Mouse (Mus musculus) lung, embryonic 14.5 days (tissue): ENCODE data around the gene Slc25a26. TPM values are rescaled to one million over a fixed set of nuclear protein-coding genes. Genes with fewer than 3 reads are reported as not detected.
A peak's percentile ranks its signal among the peaks of the same experiment; 100 is the strongest.
"Not testable (repeated sequence)": the region's sequence is repeated elsewhere in the genome, so short reads cannot be mapped to it uniquely, and the experiment has no call there.

ENCODE experiments used
- ATAC-seq: fragments of 200-750 bp; cut with Nextera tagmentation; 2 replicates; pipeline ENCODE4 v1.8.0; 2017; ENCODE audit warnings: mild to moderate bottlenecking, moderate TSS enrichment, moderate library complexity; ENCODE audit not compliant: insufficient read depth
- DNase-seq: peaks from one replicate; pipeline ENCODE4 v3.0.0-alpha.2; 2015
- H3K27ac ChIP-seq: fragments of 300-500 bp; sonication (generic); 2 replicates; pipeline ENCODE4 v1.5.1; 2014; ENCODE audit warnings: low read depth, mild to moderate bottlenecking, moderate library complexity
- H3K27me3 ChIP-seq: fragments of 300-500 bp; sonication (generic); 2 replicates; pipeline ENCODE4 v1.6.1; 2014; ENCODE audit warnings: low read length, control low read depth; ENCODE audit not compliant: insufficient read depth
- H3K36me3 ChIP-seq: fragments of 300-500 bp; sonication (generic); 2 replicates; pipeline ENCODE4 v1.6.1; 2014; ENCODE audit warnings: control low read depth; ENCODE audit not compliant: insufficient read depth
- H3K4me1 ChIP-seq: fragments of 300-500 bp; sonication (generic); 2 replicates; pipeline ENCODE4 v1.6.1; 2014; ENCODE audit warnings: antibody characterized with exemption, control low read depth; ENCODE audit not compliant: insufficient read depth
- H3K4me2 ChIP-seq: fragments of 300-500 bp; sonication (generic); 2 replicates; pipeline ENCODE4 v1.6.1; 2014; ENCODE audit warnings: mild to moderate bottlenecking
- H3K4me3 ChIP-seq: fragments of 300-500 bp; sonication (generic); 2 replicates; pipeline ENCODE4 v1.5.1; 2014; ENCODE audit warnings: low read depth, low read length
- H3K9ac ChIP-seq: fragments of 300-500 bp; sonication (generic); 2 replicates; pipeline ENCODE4 v1.6.1; 2014
- H3K9me3 ChIP-seq: fragments of 300-500 bp; sonication (generic); 2 replicates; pipeline ENCODE4 v1.6.1; 2016; ENCODE audit warnings: low read depth, low read length, control low read depth
- CTCF ChIP-seq: IDR thresholded peaks from 2 replicates; pipeline ENCODE4 v1.5.1; 2016; ENCODE audit warnings: antibody characterized with exemption, low read depth
- WGBS: fragments of 180-500 bp; shearing (Covaris S2); extraction: QIAGEN DNeasy Blood & Tissue Kit; methylation state at CpG from one replicate; pipeline ENCODE4 v1.1.7; 2014; 5-methylcytosine and 5-hydroxymethylcytosine counted together
- polyA plus RNA-seq: library from polyadenylated mRNA; unstranded; fragments of >200 nt; fragmentation: Nextera tagmentation; extraction: Ambion mirVana; gene quantifications from 2 replicates; pipeline ENCODE4 v1.2.1, GENCODE M21; 2014

Slc25a26 gene
- polyA plus RNA-seq, 1 experiment from 2014 or later, result 7.1 TPM

DNA sequence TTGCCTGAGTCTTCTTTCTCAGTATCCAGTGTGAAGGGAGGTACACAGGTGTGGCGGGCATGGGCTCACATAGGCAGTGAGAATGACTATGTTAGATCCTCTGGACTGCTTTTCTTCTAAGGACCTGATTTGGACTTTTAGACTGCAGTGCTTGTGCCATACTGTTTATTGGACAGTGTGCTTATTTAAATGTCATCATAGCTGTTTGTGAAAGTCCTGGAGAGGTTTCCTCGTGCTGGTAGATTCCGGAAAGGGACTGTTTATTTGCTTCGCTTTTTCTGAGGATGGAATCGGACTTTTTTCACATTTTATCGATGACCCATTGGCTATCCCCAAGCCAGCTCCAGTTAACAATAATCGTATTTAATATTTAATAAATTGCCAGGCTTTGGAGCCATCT, 50.7 kb downstream of the Slc25a26 start:
- Histone ChIP-seq H3K27ac (no peak overlapping the region), H3K9ac (no peak overlapping the region), H3K4me1 (no peaks in the 10 kb centered on the region), H3K4me3 (no peak overlapping the region), H3K9me3 (no peaks in the 10 kb centered on the region), H3K36me3 (no peaks in the 10 kb centered on the region), H3K4me2 (no peak overlapping the region), H3K27me3 (no peaks in the 10 kb centered on the region)
- 76% methylated on average over 7 of the region's 7 CpGs for WGBS
- no peak for ATAC-seq
- no peak for DNase-seq
- no peak for TF ChIP-seq CTCF

DNA sequence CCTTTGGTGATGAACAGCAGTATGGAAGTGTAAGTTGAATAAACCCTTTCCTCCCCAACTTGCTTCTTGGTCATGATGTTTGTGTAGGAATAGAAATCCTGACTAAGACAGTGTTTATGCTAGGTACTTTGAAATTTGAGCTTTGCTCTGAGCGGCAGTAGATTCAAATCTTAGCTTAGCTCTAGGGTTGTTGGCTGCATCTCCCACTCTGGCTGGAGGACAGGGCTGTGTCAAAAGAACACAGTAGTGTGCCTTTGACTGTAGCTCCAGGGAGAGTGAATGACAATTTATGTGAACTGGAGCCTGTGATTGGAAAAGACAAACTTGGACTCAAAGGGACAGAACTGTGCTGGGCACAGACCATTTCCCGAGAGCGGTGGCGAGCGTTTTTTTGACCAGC, 53.0 kb downstream of the Slc25a26 start:
- Histone ChIP-seq H3K9ac (no peak overlapping the region), H3K27ac (no peak overlapping the region), H3K4me1 (no peaks in the 10 kb centered on the region), H3K4me3 (no peak overlapping the region), H3K36me3 (no peaks in the 10 kb centered on the region), H3K27me3 (no peaks in the 10 kb centered on the region), H3K4me2 (no peak overlapping the region), H3K9me3 (no peaks in the 10 kb centered on the region)
- 87% methylated on average over 5 of the region's 5 CpGs for WGBS
- TF ChIP-seq CTCF, result no peak
- ATAC-seq (no peak), DNase-seq (no peak)

DNA sequence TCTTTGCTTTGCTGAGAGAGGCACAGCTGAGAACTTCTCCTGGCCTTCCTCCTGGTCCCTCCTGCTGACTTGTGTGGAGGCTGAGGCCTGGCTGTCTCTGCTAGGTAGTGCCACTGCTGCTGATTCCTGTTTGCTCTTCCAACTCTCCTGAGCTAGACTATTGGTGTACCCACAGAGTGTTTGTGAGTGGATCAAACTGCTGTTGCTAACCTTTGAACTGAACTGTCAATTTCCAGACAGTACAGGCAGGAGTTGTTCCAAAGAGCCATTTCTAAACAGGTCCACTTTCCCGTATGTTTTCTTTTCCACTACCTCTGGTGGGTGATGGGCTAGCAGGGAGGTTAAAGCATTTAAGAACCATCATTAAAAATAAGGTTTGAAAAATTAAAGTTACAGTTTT, 58.5 kb downstream of the Slc25a26 start:
- WGBS, result 54% methylated on average over 1 of the region's 1 CpGs
- not testable (repeated sequence) for H3K9me3 ChIP-seq, H3K9ac ChIP-seq, H3K4me1 ChIP-seq, DNase-seq, ATAC-seq, H3K36me3 ChIP-seq, H3K4me2 ChIP-seq, H3K27ac ChIP-seq, H3K27me3 ChIP-seq, H3K4me3 ChIP-seq

DNA sequence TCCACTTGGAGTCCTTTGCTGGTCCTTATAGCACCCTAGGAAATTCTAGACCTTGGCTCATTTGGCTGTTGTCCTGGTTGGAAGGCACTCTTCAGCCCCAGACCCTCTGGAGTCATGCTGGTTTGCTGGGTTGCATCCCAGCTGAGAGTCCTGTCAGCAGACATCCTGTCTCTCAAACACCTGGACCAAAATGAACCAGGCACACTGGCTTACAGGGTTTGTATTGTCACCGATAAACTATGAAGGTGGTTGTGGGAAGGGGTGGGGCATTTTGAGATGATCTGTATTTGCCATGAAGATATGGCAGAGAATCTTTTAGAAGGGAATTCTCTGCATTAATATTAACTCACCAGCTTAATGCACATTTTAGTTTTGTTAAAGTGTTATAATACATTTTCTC, 60.8 kb downstream of the Slc25a26 start:
- Histone ChIP-seq H3K4me1 (no peaks in the 10 kb centered on the region), H3K27ac (no peak overlapping the region), H3K9me3 (no peaks in the 10 kb centered on the region), H3K9ac (no peak overlapping the region), H3K27me3 (no peaks in the 10 kb centered on the region), H3K4me3 (no peak overlapping the region), H3K4me2 (no peak overlapping the region), H3K36me3 (no peaks in the 10 kb centered on the region)
- ATAC-seq (no peak), DNase-seq (no peak)
- no peak for TF ChIP-seq CTCF
- WGBS, result 82% methylated on average over 1 of the region's 1 CpGs

DNA sequence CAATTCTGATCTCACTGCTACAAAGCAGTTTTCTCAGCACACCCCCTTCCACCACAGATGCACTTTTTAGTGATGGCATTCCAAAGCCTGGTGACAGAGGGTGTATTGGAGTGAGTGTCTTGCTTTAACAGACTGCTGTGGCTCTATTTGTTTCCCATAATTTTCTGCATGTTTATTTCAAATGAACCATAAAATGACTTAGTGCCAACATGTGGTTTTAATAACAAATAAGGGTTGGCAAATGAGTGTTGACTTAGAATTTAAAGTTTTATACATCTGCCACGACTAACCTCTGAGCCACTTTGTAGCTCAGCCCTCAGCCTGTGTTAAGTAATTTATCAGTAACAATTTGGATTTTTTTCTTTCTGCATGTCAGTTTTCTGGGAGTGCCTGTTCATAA, 61.2 kb downstream of the Slc25a26 start:
- no peak for DNase-seq
- 48% methylated on average over 1 of the region's 1 CpGs for WGBS
- Histone ChIP-seq H3K9ac (no peak overlapping the region), H3K27ac (no peak overlapping the region), H3K36me3 (no peaks in the 10 kb centered on the region), H3K27me3 (no peaks in the 10 kb centered on the region), H3K4me3 (no peak overlapping the region), H3K4me2 (no peak overlapping the region), H3K9me3 (no peaks in the 10 kb centered on the region), H3K4me1 (no peaks in the 10 kb centered on the region)
- ATAC-seq, result no peak
- no peak for TF ChIP-seq CTCF

DNA sequence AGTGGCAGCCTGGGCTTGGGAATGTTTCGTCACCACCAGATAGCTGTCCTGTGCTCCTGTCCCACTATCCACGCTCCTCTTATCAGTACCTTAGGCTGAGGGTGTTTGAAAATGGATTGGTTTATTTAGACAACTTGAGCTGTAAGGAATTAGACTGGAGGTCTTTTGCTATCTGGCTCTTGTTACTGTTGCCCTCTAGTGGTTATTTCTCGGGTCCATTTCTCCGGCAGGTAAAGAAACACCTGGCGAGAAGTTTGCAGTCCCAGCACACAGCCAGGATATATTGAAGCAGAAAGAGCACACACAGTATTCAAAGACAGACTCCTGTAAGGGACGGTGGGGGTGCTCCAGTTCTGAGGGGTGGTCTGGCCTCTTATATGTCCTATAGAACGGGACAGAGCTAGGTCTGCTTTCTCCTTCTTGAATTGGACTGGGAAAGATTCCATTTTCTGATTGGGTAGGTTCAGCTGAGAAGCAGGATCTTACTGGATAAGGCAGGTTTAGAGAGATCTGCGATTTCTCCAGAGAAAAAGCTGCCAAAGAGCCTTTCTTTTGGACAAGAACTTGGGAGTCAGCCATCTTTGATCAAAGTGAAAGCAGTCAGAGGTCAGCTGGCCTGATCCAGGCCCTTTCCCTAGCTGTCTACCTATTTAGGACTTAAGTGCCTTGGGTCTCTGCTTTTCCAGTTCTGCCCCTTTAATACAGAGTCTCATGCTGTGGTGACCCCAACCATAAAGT, 63.2 kb downstream of the Slc25a26 start:
- H3K9ac ChIP-seq, result no peak overlapping the region
- ATAC-seq (no peak), DNase-seq (peak; percentile 31)
- H3K36me3 ChIP-seq, result no peaks in the 10 kb centered on the region
- 30% methylated on average over 8 of the region's 8 CpGs for WGBS
- H3K4me2 ChIP-seq, result no peak overlapping the region
- no peaks in the 10 kb centered on the region for H3K4me1 ChIP-seq
- peak; percentile 51 for TF ChIP-seq CTCF
- no peaks in the 10 kb centered on the region for H3K27me3 ChIP-seq
- H3K9me3 ChIP-seq, result no peaks in the 10 kb centered on the region
- H3K4me3 ChIP-seq, result no peak overlapping the region
- H3K27ac ChIP-seq, result no peak overlapping the region

DNA sequence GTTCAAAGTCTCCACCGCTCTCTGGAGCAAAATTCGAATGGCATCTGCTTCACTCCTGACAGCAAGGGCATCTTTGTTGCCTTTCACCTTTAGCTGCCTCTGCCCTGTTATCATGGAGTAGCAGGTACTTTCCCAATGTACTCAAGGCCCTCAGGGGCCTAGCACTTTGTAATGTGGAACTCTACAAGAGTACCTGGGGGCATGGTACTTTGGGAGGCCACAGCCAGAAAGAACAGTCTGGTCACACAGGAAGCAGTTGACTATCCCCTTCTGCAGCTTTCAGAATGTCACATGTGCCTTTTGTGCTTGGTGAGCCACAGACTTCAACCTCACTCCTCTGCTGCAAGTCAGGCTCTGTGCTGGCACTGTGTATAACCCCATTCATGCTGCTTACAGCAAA, 65.6 kb downstream of the Slc25a26 start:
- Histone ChIP-seq H3K27me3 (no peaks in the 10 kb centered on the region), H3K4me3 (no peak overlapping the region), H3K4me1 (no peaks in the 10 kb centered on the region), H3K9me3 (no peaks in the 10 kb centered on the region), H3K4me2 (no peak overlapping the region), H3K27ac (no peak overlapping the region), H3K9ac (no peak overlapping the region), H3K36me3 (no peaks in the 10 kb centered on the region)
- no peak for TF ChIP-seq CTCF
- DNase-seq (no peak), ATAC-seq (no peak)
- 90% methylated on average over 2 of the region's 2 CpGs for WGBS

DNA sequence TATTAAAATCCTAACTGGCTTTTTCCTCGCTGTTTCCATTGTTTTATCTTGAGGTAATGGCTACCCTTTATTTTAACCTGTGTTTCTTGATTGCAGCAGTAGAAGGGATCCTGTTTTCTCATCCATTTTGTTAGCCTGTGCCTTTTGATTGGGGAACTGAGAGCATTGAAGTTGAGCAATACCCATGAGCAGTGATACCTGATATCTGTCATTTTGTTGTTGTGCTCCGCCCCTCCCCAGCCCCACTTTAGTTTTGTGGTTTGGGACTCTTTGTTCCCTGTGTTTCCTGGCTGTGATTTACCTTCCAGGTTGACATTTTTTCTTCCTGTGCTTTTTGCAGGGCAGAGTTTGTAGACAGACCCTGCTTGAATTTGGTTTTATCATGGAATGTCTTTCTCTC, 67.9 kb downstream of the Slc25a26 start:
- 89% methylated on average over 2 of the region's 2 CpGs for WGBS

More for the DNA sequence above, 67.9 kb downstream of the Slc25a26 start:
- no peak for DNase-seq
- no peaks in the 10 kb centered on the region for H3K36me3 ChIP-seq
- no peak for TF ChIP-seq CTCF
- ATAC-seq, result no peak
- no peak overlapping the region for H3K4me2 ChIP-seq
- no peak overlapping the region for H3K4me3 ChIP-seq
- no peaks in the 10 kb centered on the region for H3K9me3 ChIP-seq
- no peaks in the 10 kb centered on the region for H3K27me3 ChIP-seq
- no peaks in the 10 kb centered on the region for H3K4me1 ChIP-seq
- no peak overlapping the region for H3K27ac ChIP-seq
- no peak overlapping the region for H3K9ac ChIP-seq
